In the genomic region with DNA sequence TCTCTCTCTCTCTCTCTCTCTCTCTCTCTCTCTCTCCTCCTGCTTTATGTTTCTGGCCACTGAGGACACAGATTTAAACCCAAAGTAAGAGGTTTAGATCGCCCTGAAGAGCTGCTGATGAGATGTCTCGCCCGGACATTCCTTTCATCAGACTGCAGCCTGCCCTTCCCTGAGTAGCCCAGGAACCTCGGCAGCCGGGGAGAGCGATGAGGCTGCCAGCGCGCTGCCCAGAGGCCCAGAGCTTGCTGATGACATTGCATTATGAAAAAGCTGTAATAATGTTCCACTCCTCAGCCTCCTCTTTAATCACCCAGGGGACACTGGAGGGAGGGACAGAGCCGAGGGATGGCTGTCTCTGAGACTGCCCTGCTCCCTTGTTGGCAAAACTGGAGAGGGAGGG, we compare ENCODE assay signal across 22 mouse cellular contexts. TPM values are rescaled to one million over a fixed set of nuclear protein-coding genes. Genes with fewer than 3 reads are reported as not detected.
DNase-seq lines count a peak whose midpoint lies in the region; ATAC-seq and TF ChIP-seq lines count a peak whose summit lies in the region.
"Had no signal": no experiment of that assay in that cellular context is flagged by ENCODE, and none has a peak within 500 bp of the region (broad histone marks: within the 10 kb centered on the region; RNA-seq: fewer than 3 reads in every experiment).

No protein-coding gene starts in this region.

- no peak for TF ChIP-seq CTCF in lung, postnatal 0 days (IDR thresholded peaks at IDR 0.05)

- H3K4me1 ChIP-seq in lung, postnatal 0 days (ENCODE audit: insufficient read depth, low read depth, low read length) = no peaks in the 10 kb centered on the region
- H3K4me1 ChIP-seq in hindbrain, embryonic 11.5 days (replicated peaks; ENCODE audit: control insufficient read depth, insufficient read depth, low read length) = peaks cover 6% of the 10 kb centered on the region
- H3K4me1 ChIP-seq in midbrain, embryonic 14.5 days (ENCODE audit: control insufficient read depth, insufficient read depth, low read length) = peaks cover 34% of the 10 kb centered on the region
- peaks cover under 1% of the 10 kb centered on the region; the same call in 1 of the 2 replicates for H3K4me1 ChIP-seq in liver, embryonic 11.5 days (replicated peaks; ENCODE audit: control insufficient read depth, insufficient read depth, low read length)

- DNase-seq in lung, postnatal 0 days (ENCODE audit: low spot score) = peak; percentile 48
- no peak for DNase-seq in lung, postnatal 36 days
- peak; percentile 41 for DNase-seq in Muller cell, postnatal 12 days (ENCODE audit: inconsistent ontology term)
- DNase-seq in hindbrain, embryonic 11.5 days (ENCODE audit: low spot score) = no peak
- peak; percentile 48 for DNase-seq in midbrain, embryonic 14.5 days
- no peak for DNase-seq in adrenal gland, postnatal 36 days
- DNase-seq in right cerebral cortex, postnatal 25 days = no peak
- no peak for DNase-seq in liver, embryonic 11.5 days (ENCODE audit: low spot score)
- DNase-seq: adrenal gland, postnatal 14 days; cerebellum, adult 11 months; cerebellum, postnatal 14 days; heart, postnatal 14 days; kidney, adult 2 months; kidney, postnatal 10 days; liver; liver, postnatal 0 days; right cerebral cortex, adult 18-20 months; spleen, adult 18-20 months; thymus, adult 18-20 months had no signal

- H3K27me3 ChIP-seq in lung, postnatal 0 days (replicated peaks; ENCODE audit: insufficient read depth, low read length) = no peaks in the 10 kb centered on the region
- H3K27me3 ChIP-seq in hindbrain, embryonic 11.5 days (ENCODE audit: control insufficient read depth, insufficient read depth, low read length) = no peaks in the 10 kb centered on the region
- H3K27me3 ChIP-seq in midbrain, embryonic 14.5 days (ENCODE audit: control insufficient read depth, insufficient read depth, low read length) = no peaks in the 10 kb centered on the region
- peaks cover 11% of the 10 kb centered on the region; the same call in 1 of the 2 replicates for H3K27me3 ChIP-seq in liver, embryonic 11.5 days (replicated peaks; ENCODE audit: control insufficient read depth, insufficient read depth, low read length)

- H3K4me2 ChIP-seq in lung, postnatal 0 days (replicated peaks; ENCODE audit: low read depth, low read length) = no peak overlapping the region
- no peak overlapping the region for H3K4me2 ChIP-seq in hindbrain, embryonic 11.5 days (replicated peaks; ENCODE audit: low read depth, low read length)
- H3K4me2 ChIP-seq in midbrain, embryonic 14.5 days (ENCODE audit: low read length) = no peak overlapping the region
- no peak overlapping the region for H3K4me2 ChIP-seq in liver, embryonic 11.5 days
- H3K4me2 ChIP-seq: heart, embryonic 11.5 days had no signal

- no peak for TF ChIP-seq EP300 in lung, postnatal 0 days (IDR thresholded peaks at IDR 0.05)

- no peak overlapping the region for H3K9ac ChIP-seq in lung, postnatal 0 days (replicated peaks; ENCODE audit: low read depth)
- no peak overlapping the region for H3K9ac ChIP-seq in hindbrain, embryonic 11.5 days (ENCODE audit: low read depth, low read length)
- H3K9ac ChIP-seq in midbrain, embryonic 14.5 days (replicated peaks; ENCODE audit: low read length) = no peak overlapping the region
- H3K9ac ChIP-seq in liver, embryonic 11.5 days (ENCODE audit: low read depth, low read length) = no peak overlapping the region
- H3K9ac ChIP-seq: liver, postnatal 0 days had no signal

- WGBS in lung, postnatal 0 days = 44% methylated on average over 9 of the region's 9 CpGs
- 64% methylated on average over 9 of the region's 9 CpGs for WGBS in hindbrain, embryonic 11.5 days
- WGBS in midbrain, embryonic 14.5 days = 34% methylated on average over 9 of the region's 9 CpGs
- WGBS in liver, embryonic 11.5 days = 63% methylated on average over 9 of the region's 9 CpGs

- peak; percentile 59 for ATAC-seq in lung, postnatal 0 days
- ATAC-seq in hindbrain, embryonic 11.5 days (ENCODE audit: low FRiP score) = no peak
- ATAC-seq in midbrain, embryonic 14.5 days (ENCODE audit: low FRiP score, low TSS enrichment) = no peak
- no peak for ATAC-seq in liver, embryonic 11.5 days (replicated peaks; ENCODE audit: low FRiP score)
- ATAC-seq: inflammation-experienced regulatory T-cells, adult 6 months; liver, postnatal 0 days had no signal

- no peak overlapping the region for H3K27ac ChIP-seq in lung, postnatal 0 days (ENCODE audit: low read length)
- 0 out of 2 replicates have a peak overlapping the region, but pooled peaks have one; percentile 49 for H3K27ac ChIP-seq in hindbrain, embryonic 11.5 days (ENCODE audit: low read depth, low read length)
- H3K27ac ChIP-seq in midbrain, embryonic 14.5 days (replicated peaks; ENCODE audit: low read depth, low read length) = peak overlapping the region; percentile 67
- no peak overlapping the region for H3K27ac ChIP-seq in liver, embryonic 11.5 days (ENCODE audit: low read depth, low read length)

- no peak overlapping the region for H3K4me3 ChIP-seq in lung, postnatal 0 days (ENCODE audit: low read depth, low read length)
- H3K4me3 ChIP-seq in hindbrain, embryonic 11.5 days (ENCODE audit: low read depth, low read length) = no peak overlapping the region
- no peak overlapping the region for H3K4me3 ChIP-seq in midbrain, embryonic 14.5 days (replicated peaks; ENCODE audit: low read depth, low read length)
- H3K4me3 ChIP-seq in liver, embryonic 11.5 days (ENCODE audit: low read depth, low read length) = no peak overlapping the region

- H3K36me3 ChIP-seq in lung, postnatal 0 days (ENCODE audit: insufficient read depth, low read length) = no peaks in the 10 kb centered on the region
- no peaks in the 10 kb centered on the region for H3K36me3 ChIP-seq in hindbrain, embryonic 11.5 days (ENCODE audit: control insufficient read depth, insufficient read depth, low read length)
- no peaks in the 10 kb centered on the region for H3K36me3 ChIP-seq in midbrain, embryonic 14.5 days (ENCODE audit: control insufficient read depth, insufficient read depth, low read length)
- H3K36me3 ChIP-seq in liver, embryonic 11.5 days (ENCODE audit: control insufficient read depth, insufficient read depth, low read length) = no peaks in the 10 kb centered on the region

- H3K9me3 ChIP-seq in lung, postnatal 0 days (ENCODE audit: low read length) = no peaks in the 10 kb centered on the region
- H3K9me3 ChIP-seq in hindbrain, embryonic 11.5 days (ENCODE audit: control insufficient read depth, low read length) = no peaks in the 10 kb centered on the region
- H3K9me3 ChIP-seq in midbrain, embryonic 14.5 days (ENCODE audit: control insufficient read depth, low read length) = no peaks in the 10 kb centered on the region
- no peaks in the 10 kb centered on the region for H3K9me3 ChIP-seq in liver, embryonic 11.5 days (ENCODE audit: control insufficient read depth, low read length)

RNA-seq across cellular contexts. Expression of a gene that starts 6.5 kb away (rescaled TPM):
- 155 and 176 TPM in 2 replicates for polyA plus RNA-seq in lung, postnatal 0 days (2015; fragmentation: Nextera tagmentation; extraction: Ambion mirVana)
- polyA plus RNA-seq in hindbrain, embryonic 11.5 days (2014; fragmentation: Nextera tagmentation; extraction: Ambion mirVana) = 326 and 345 TPM in 2 replicates
- 353 and 471 TPM in 2 replicates for polyA plus RNA-seq in midbrain, embryonic 14.5 days (2014; fragmentation: Nextera tagmentation; extraction: Ambion mirVana)
- 100 to 1,000 TPM; 245 to 370 TPM for total RNA-seq in adrenal gland, postnatal 36 days (2021)
- polyA plus RNA-seq in liver, embryonic 11.5 days (2014; fragmentation: Nextera tagmentation; extraction: Ambion mirVana) = 386 and 413 TPM in 2 replicates

RNA-seq across cellular contexts. Expression of a gene that starts 27.3 kb away (rescaled TPM):
- 0.75 and 0.91 TPM in 2 replicates for polyA plus RNA-seq in lung, postnatal 0 days (2015; fragmentation: Nextera tagmentation; extraction: Ambion mirVana)
- 0.23 and 0.49 TPM in 2 replicates for polyA plus RNA-seq in hindbrain, embryonic 11.5 days (2014; fragmentation: Nextera tagmentation; extraction: Ambion mirVana)
- 0.20 and 0.36 TPM in 2 replicates for polyA plus RNA-seq in midbrain, embryonic 14.5 days (2014; fragmentation: Nextera tagmentation; extraction: Ambion mirVana)
- 1 to 10 TPM in 1 of 2 experiments, under 1 TPM in 1; 0.82 to 3.7 TPM for total RNA-seq in adrenal gland, postnatal 36 days (2021)
- 0.11 TPM in 1 of 2 replicates, not detected in the other for polyA plus RNA-seq in liver, embryonic 11.5 days (2014; fragmentation: Nextera tagmentation; extraction: Ambion mirVana)
- total RNA-seq: granulocyte monocyte progenitor cell, adult 5-6 weeks had no signal
- polyA plus RNA-seq: inflammation-experienced regulatory T-cells, adult 6 months had no signal

Comparison
In these comparisons a context has a peak if more than half of its experiments do, and no peak if none do; other contexts are left out.
1. DNase-seq: peak in lung, postnatal 0 days (single experiment), Muller cell, postnatal 12 days (single experiment) and midbrain, embryonic 14.5 days (single experiment); none in lung, postnatal 36 days (single experiment), hindbrain, embryonic 11.5 days (single experiment), adrenal gland, postnatal 36 days (0 of 2), right cerebral cortex, postnatal 25 days (single experiment) and liver, embryonic 11.5 days (single experiment).
2. H3K27ac ChIP-seq: peak in hindbrain, embryonic 11.5 days (single experiment) and midbrain, embryonic 14.5 days (single experiment); none in lung, postnatal 0 days (single experiment) and liver, embryonic 11.5 days (single experiment).